Mouse (Mus musculus) frontal cortex, postnatal 25 days (tissue): ENCODE data around the gene Vps37d.

Experiments used
- DNase-seq, 2 experiments: peaks; one replicate each; pipeline ENCODE4 v3.0.0; 2022; ENCODE audit warnings: low spot score in 2 of 2

Vps37d gene

DNA sequence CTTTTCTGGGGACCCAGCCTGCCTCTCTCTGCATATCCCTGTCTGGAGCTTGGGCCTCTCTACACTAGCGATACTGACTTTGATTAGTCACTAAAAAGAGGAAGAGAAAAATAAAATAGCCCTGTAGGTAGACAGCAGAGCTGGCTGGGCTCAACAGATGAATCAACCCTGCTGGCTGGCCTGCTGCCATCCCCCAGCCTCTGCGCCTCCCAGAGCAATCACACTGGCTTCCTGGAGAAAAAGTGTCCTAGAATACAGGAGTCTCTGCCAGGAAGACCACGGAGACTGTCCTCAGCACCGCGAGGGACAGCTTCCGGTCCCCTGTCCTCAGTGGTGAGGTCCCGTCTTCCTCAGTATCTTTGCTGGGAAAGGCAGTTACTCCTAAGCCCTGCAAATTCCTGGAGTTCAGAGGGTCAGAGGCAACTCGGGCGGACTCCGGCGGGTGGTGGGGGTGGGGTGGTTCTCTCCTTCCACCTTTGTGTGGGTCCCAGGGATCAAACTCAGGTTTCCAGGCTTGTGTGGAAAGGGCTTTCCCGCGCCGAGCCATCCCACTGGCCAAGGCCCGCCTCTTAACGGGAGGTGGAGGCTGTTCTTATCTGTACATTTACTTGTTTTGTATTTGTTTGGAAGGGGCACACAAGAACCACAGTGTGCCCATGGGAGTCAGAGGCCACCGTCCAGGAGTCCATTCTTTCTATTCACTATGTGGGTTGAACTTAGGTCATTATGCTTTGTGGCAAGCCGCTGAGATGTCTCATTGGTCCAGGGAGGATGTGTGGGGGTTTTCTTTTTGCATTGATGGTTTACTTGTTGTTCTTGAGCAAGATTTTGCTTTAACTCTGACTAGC, 48.8 kb downstream of the Vps37d start:
- no peak for DNase-seq

DNA sequence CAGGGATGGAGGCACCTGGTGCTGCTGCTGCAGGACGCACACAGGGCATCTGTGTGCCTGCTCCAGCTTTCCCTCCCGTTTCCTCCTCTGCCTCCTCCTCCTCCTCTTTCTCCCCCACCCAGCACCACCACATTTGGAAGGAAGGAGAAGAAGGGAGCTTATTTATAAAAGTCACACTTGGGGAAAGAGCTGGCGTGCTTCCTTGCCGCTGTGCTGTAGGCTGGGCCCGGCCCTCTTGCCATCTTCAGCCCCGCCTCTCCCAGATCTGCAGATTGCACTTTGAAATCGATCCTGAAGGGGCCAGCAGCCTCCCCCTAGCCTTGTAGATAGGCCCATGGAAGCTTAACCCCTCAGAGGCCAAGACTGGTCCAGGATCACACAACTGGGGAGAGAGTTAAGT, 52.2 kb downstream of the Vps37d start:
- DNase-seq: no peak

DNA sequence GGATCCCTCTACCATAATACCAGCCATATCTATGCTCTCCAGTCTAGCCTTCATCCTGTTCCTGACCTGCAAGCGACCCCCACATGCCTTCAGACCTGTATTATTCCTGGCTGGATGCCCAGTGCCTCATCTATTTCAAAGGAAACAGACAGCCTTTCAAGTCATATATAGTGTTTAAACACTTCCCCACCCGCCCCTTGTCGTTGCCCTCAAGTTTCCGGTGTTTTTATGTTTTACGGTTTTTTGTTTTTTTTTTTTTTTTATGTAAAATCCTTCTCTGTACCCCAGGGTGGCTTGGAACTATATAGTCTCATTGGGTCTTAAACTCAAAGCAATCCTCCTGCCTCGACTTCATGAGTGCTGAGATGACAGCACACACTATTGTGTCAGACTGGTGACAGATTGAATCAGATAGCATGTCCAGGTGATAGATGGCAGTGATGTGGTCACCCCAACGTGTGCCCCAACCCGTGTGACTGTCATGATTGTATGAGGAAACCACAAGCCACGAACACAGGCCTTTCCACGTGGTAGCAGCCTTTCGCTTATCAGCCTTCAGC, 53.3 kb downstream of the Vps37d start:
- DNase-seq: no peak

DNA sequence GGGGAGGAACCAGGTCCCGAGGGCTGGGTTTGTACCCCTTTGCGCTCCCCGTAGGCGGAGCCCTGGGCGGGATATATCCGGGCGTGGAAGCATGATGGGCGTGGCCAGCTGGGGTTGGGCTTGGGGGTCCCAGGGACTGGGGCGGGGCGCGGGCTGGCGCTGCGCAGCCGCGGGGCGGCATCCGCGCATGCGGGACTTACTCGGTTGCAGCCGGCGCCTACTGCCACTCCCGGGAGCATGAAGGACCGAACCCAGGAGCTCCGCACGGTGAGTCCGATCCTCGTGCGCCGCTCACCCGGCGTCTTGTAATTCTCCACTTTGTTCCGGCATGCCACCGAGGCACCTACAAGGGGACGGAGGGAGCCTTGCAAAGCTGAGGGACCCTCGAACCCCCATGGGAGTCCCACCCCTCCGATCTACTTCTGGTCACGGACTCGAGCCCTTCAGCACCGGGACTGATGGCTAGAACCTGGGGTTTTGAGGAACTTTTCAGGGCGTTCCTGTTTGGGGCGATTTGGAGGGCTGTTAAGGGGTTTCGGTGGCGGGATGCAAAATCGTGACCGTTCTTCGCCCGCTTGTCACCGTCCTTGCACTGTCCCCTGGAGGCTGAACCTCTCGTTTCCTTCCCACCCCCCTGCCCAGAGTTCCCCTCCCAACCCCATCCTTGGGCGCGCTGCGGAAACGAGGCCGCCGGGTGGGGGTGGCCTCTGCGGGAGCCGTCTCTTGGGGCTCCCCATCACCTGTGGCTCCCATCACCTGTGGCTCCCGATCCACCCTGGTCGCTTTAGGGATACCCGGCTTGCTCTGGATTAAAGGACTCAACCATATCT, 54.5 kb downstream of the Vps37d start, which contains the start of gene Stx1a:
Stx1a (plus strand) TSS at position 139 of the 830 bp plus-strand sequence.
- peak; percentile 71 to 80 for DNase-seq
